Mouse (Mus musculus): ENCODE results near the gene Gm17409. TPM values are rescaled to one million over a fixed set of nuclear protein-coding genes. Genes with fewer than 3 reads are reported as not detected.

Gene Gm17409
- total and polyA plus RNA-seq, 3 experiments = not detected

- no peaks in the 10 kb centered on the region for H3K4me1 ChIP-seq (ENCODE audit: control insufficient read depth in 1 of 2, insufficient read depth in 2 of 2, low read length in 2 of 2)
- no peaks in the 10 kb centered on the region for H3K36me3 ChIP-seq (ENCODE audit: control insufficient read depth in 1 of 2, insufficient read depth in 2 of 2, low read length in 2 of 2)
- H3K79me2 ChIP-seq (ENCODE audit: control insufficient read depth, insufficient read depth, low read length, poor library complexity) = no peaks in the 10 kb centered on the region
- H3K4me3 ChIP-seq (ENCODE audit: control insufficient read depth in 1 of 2, insufficient read depth in 1 of 2, low read depth in 2 of 2, low read length in 2 of 2) = no peak overlapping the region
- H3K9ac ChIP-seq (ENCODE audit: control insufficient read depth, low read depth, low read length, poor library complexity, severe bottlenecking) = no peak overlapping the region
- no peak for DNase-seq (ENCODE audit: low read depth, low spot score)
- no peaks in the 10 kb centered on the region for H3K27me3 ChIP-seq (ENCODE audit: control insufficient read depth in 1 of 2, insufficient read depth in 2 of 2, low read length in 2 of 2)
- H3K27ac ChIP-seq (ENCODE audit: control insufficient read depth, low read depth, low read length) = no peak overlapping the region
- H3K9me3 ChIP-seq (replicated peaks; ENCODE audit: insufficient read depth, low read length) = no peaks in the 10 kb centered on the region
- TF ChIP-seq UBTF (IDR thresholded peaks at IDR 0.05; ENCODE audit: borderline replicate concordance, insufficient read depth, low read depth, low read length) (no peak), USF2 (IDR thresholded peaks at IDR 0.05; ENCODE audit: borderline replicate concordance in 1 of 2, insufficient read depth in 1 of 2, low read depth in 1 of 2, low read length in 2 of 2) (no peak), CHD2 (IDR thresholded peaks at IDR 0.05; ENCODE audit: low read length) (no peak), BHLHE40 (IDR thresholded peaks at IDR 0.05; ENCODE audit: borderline replicate concordance, low read depth, low read length) (no peak), SIN3A (IDR thresholded peaks at IDR 0.05; ENCODE audit: low read length) (no peak), HCFC1 (IDR thresholded peaks at IDR 0.05; ENCODE audit: low read depth, low read length) (no peak), ZMIZ1 (IDR thresholded peaks at IDR 0.05; ENCODE audit: low read depth, low read length) (no peak), MEF2A (IDR thresholded peaks at IDR 0.05; ENCODE audit: extremely low read depth, insufficient replicate concordance, low read depth, low read length, poor library complexity, severe bottlenecking) (no peak), NRF1 (IDR thresholded peaks at IDR 0.05; ENCODE audit: insufficient read depth, low read depth, low read length, poor library complexity, severe bottlenecking) (no peak), POLR2AphosphoS2 (IDR thresholded peaks at IDR 0.05; ENCODE audit: low read length) (no peak), RCOR1 (IDR thresholded peaks at IDR 0.05; ENCODE audit: low read depth, low read length) (no peak), POLR2A (IDR thresholded peaks at IDR 0.05; ENCODE audit: control insufficient read depth in 1 of 2, insufficient read depth in 1 of 2, low read depth in 1 of 2, low read length in 2 of 2, poor library complexity in 1 of 2) (no peak), CHD1 (IDR thresholded peaks at IDR 0.05; ENCODE audit: low read depth, low read length) (no peak), KAT2A (conservative IDR thresholded peaks at IDR 0.05; ENCODE audit: low read depth, low read length) (no peak), ZKSCAN1 (IDR thresholded peaks at IDR 0.05; ENCODE audit: low read depth, low read length) (no peak)
Measured at GRCm38 (mm10) chr2:58493685-58494635, 24.0 kb downstream of the Gm17409 start.

DNA sequence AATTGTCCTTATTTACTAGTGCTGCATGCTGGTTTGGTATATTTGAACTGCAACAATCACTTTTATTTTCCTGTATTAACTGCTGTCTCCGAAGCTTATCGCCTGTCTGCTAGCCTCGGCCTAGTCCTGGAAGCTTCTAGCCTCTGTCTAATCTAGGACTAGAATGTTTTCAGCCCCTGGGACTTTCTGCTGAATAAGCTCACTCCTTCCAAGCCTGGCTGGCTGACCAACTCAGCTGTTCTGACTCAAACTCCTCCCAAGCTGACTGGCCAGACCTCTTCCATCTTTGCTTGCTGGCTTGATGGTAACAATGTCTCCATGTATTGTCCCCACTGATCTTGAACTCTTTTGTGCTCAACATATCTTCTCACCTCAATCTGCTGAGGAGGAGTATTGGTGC is 25.4 kb downstream of the Gm17409 start:
- H3K27me3 ChIP-seq (ENCODE audit: control insufficient read depth in 1 of 2, insufficient read depth in 2 of 2, low read length in 2 of 2) = no peaks in the 10 kb centered on the region

More for the DNA sequence above, 25.4 kb downstream of the Gm17409 start:
- no peak overlapping the region for H3K9ac ChIP-seq (ENCODE audit: control insufficient read depth, low read depth, low read length, poor library complexity, severe bottlenecking)
- H3K79me2 ChIP-seq (ENCODE audit: control insufficient read depth, insufficient read depth, low read length, poor library complexity) = no peaks in the 10 kb centered on the region
- H3K4me1 ChIP-seq (ENCODE audit: control insufficient read depth in 1 of 2, insufficient read depth in 2 of 2, low read length in 2 of 2) = no peaks in the 10 kb centered on the region
- no peak for DNase-seq (ENCODE audit: low read depth, low spot score)
- H3K27ac ChIP-seq (ENCODE audit: control insufficient read depth, low read depth, low read length) = no peak overlapping the region
- TF ChIP-seq ZC3H11A (IDR thresholded peaks at IDR 0.05; ENCODE audit: low read depth, low read length) = no peak
- TF ChIP-seq MAX (IDR thresholded peaks at IDR 0.05; ENCODE audit: low read length) = no peak
- no peak for TF ChIP-seq EP300 (IDR thresholded peaks at IDR 0.05; ENCODE audit: low read depth in 1 of 2, low read length in 2 of 2)
- TF ChIP-seq MAZ (IDR thresholded peaks at IDR 0.05; ENCODE audit: low read depth, low read length) = no peak
- no peak for TF ChIP-seq BHLHE40 (IDR thresholded peaks at IDR 0.05; ENCODE audit: borderline replicate concordance, low read depth, low read length)
- no peak for TF ChIP-seq RAD21 (IDR thresholded peaks at IDR 0.05; ENCODE audit: low read depth, low read length)
- no peak for TF ChIP-seq TCF12 (IDR thresholded peaks at IDR 0.05; ENCODE audit: low read depth, low read length)
- TF ChIP-seq CHD2 (IDR thresholded peaks at IDR 0.05; ENCODE audit: low read length) = no peak
- TF ChIP-seq USF1 (IDR thresholded peaks at IDR 0.05; ENCODE audit: low read depth, low read length) = no peak
- no peak for TF ChIP-seq ZKSCAN1 (IDR thresholded peaks at IDR 0.05; ENCODE audit: low read depth, low read length)
- no peak for TF ChIP-seq POLR2AphosphoS5 (IDR thresholded peaks at IDR 0.05; ENCODE audit: borderline replicate concordance, low read depth, low read length)
- no peak for TF ChIP-seq GATA1 (IDR thresholded peaks at IDR 0.05; ENCODE audit: low read depth, low read length)
- TF ChIP-seq TAL1 (IDR thresholded peaks at IDR 0.05; ENCODE audit: low read length) = no peak
- no peak for TF ChIP-seq GABPA (IDR thresholded peaks at IDR 0.05; ENCODE audit: low read depth, low read length)
- TF ChIP-seq KAT2A (conservative IDR thresholded peaks at IDR 0.05; ENCODE audit: low read depth, low read length) = no peak
- TF ChIP-seq CTCF (IDR thresholded peaks at IDR 0.05 in 2 of 3, conservative IDR thresholded peaks at IDR 0.05 in 1 of 3; ENCODE audit: control insufficient read depth in 1 of 3, insufficient read depth in 1 of 3, low read depth in 2 of 3, low read length in 3 of 3, poor library complexity in 1 of 3, severe bottlenecking in 1 of 3) = no peak
- no peak for TF ChIP-seq ZNF384 (IDR thresholded peaks at IDR 0.05; ENCODE audit: low read depth, low read length)
- H3K9me3 ChIP-seq (replicated peaks; ENCODE audit: insufficient read depth, low read length) = no peaks in the 10 kb centered on the region
- H3K36me3 ChIP-seq (ENCODE audit: control insufficient read depth in 1 of 2, insufficient read depth in 2 of 2, low read length in 2 of 2) = no peaks in the 10 kb centered on the region
- no peak overlapping the region for H3K4me3 ChIP-seq (ENCODE audit: control insufficient read depth in 1 of 2, insufficient read depth in 1 of 2, low read depth in 2 of 2, low read length in 2 of 2)
